Mouse (Mus musculus): Measurements from ENCODE around the gene Tbata. TPM values are rescaled to one million over a fixed set of nuclear protein-coding genes. Genes with fewer than 3 reads are reported as not detected.

The Tbata gene
- polyA plus RNA-seq, 1 experiment from 2014 or later, result not detected

DNA sequence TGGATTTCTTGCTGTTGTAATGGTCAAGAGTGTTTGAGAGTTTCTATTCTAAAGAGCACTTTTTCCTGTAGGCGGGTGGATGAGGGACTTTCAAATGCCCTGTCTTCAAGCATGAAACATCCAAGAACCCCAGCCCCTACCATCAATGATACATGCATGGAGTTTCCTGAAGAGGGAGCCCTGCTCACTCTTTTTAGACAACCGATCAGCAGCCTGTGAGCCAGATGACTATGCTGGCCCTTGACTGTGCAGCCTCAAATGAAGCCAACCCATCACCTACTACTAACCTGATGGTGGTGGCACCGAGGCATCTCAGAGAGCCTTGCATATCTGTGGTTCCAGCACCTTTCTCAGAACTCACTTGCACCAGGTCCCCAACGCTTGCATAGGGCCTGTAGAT, 742 bp downstream of the Tbata start:
- ATAC-seq (replicated peaks; ENCODE audit: insufficient number of reproducible peaks, low FRiP score, low TSS enrichment, low read depth), result no peak
- H3K27ac ChIP-seq (replicated peaks; ENCODE audit: low read depth, low read length), result no peak overlapping the region
- H3K9me3 ChIP-seq (replicated peaks; ENCODE audit: control insufficient read depth, low read length), result no peaks in the 10 kb centered on the region
- H3K4me1 ChIP-seq (ENCODE audit: control insufficient read depth, insufficient read depth, low read length), result no peaks in the 10 kb centered on the region
- DNase-seq (ENCODE audit: low spot score), result no peak
- no peak overlapping the region for H3K4me3 ChIP-seq (ENCODE audit: low read depth, low read length)
- H3K27me3 ChIP-seq (ENCODE audit: control insufficient read depth, insufficient read depth, low read length), result 0 out of 2 replicates have a peak, but pooled peaks cover 5% of the 10 kb centered on the region
- 79% methylated on average over 4 of the region's 4 CpGs for WGBS
- H3K36me3 ChIP-seq (replicated peaks; ENCODE audit: control insufficient read depth, insufficient read depth, low read depth, low read length), result no peaks in the 10 kb centered on the region
- H3K4me2 ChIP-seq (ENCODE audit: low read depth, low read length), result no peak overlapping the region
- H3K9ac ChIP-seq (replicated peaks; ENCODE audit: low read length), result no peak overlapping the region

DNA sequence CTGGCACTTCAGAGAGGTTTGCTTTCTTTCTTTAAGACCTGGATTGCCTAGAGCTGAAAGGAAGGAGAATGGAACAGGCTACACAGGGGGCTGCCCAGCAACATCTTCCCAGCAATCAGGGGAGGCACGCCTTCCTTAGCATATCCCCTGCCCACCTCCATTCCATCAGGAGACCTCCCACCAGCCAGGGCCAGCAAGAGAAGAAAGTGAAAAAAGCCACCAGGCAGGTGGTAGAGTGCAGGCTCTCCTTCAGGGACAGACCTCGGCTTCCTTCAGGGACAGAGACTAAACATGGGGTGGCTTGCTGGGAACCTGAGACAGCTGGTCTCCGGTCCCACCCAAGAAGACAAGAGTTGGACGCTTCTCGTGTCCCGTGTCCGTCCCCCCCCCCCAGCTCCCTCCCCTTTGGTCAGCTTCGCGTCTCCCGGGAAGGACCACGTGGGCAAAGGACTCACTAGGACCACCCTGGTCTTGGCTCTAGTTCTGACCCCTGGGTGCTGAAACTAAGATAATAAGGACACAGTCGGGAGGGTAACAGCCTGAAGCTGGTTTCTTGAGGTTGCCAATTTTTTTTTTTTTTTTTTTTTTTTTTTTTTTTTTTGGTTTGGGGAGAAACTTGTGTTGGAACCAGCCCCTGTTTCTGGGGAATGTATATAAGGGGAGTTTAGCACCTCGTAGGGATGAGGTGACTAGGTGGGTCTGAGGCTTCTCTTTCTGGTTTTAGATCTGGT, 3.1 kb downstream of the Tbata start:
- no peak for ATAC-seq (replicated peaks; ENCODE audit: insufficient number of reproducible peaks, low FRiP score, low TSS enrichment, low read depth)
- Histone ChIP-seq H3K4me3 (ENCODE audit: low read depth, low read length) (no peak overlapping the region), H3K9me3 (replicated peaks; ENCODE audit: control insufficient read depth, low read length) (no peaks in the 10 kb centered on the region), H3K27me3 (ENCODE audit: control insufficient read depth, insufficient read depth, low read length) (0 out of 2 replicates have a peak, but pooled peaks cover 5% of the 10 kb centered on the region), H3K36me3 (replicated peaks; ENCODE audit: control insufficient read depth, insufficient read depth, low read depth, low read length) (no peaks in the 10 kb centered on the region), H3K4me1 (ENCODE audit: control insufficient read depth, insufficient read depth, low read length) (no peaks in the 10 kb centered on the region), H3K27ac (replicated peaks; ENCODE audit: low read depth, low read length) (no peak overlapping the region), H3K4me2 (ENCODE audit: low read depth, low read length) (no peak overlapping the region), H3K9ac (replicated peaks; ENCODE audit: low read length) (no peak overlapping the region)
- no peak for DNase-seq (ENCODE audit: low spot score)
- 38% methylated on average over 12 of the region's 13 CpGs for WGBS

DNA sequence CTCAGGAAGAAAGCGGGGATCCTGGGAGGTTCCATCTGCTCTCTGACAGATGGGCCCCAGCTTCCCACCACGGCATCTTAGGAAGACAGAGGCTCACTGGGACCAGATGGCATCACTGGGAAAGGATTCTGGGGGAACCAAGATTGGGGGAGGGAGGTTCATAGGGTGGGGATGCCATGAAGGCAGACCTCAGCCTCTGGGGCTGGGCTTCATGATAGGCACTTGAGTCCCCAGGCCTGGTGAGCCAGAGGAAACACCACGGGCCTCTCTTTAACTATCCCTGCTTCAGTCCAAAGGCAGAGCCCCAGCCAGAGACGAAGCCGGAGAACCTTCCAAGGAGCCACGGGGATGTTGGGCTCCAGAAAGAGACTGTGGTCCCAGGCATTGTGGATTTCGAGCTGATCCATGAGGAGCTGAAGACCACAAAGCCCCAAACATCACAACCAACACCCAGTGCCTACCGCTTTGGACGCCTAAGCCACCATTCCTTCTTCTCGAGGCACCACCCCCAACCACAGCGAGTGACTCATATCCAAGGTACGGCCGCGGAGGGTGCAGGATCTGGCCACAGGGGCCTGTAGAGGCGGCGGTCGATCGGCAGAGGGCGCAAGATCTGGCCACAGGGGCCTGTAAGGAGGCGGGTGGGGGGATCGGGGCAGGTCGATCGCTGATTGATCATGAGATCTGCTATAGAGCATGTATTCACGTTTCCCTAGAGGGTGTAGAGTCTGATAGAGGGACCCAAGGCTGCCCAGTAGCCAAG, 3.9 kb downstream of the Tbata start:
- no peaks in the 10 kb centered on the region for H3K9me3 ChIP-seq (replicated peaks; ENCODE audit: control insufficient read depth, low read length)
- no peaks in the 10 kb centered on the region for H3K36me3 ChIP-seq (replicated peaks; ENCODE audit: control insufficient read depth, insufficient read depth, low read depth, low read length)
- 13% methylated on average over 24 of the region's 24 CpGs for WGBS
- H3K4me3 ChIP-seq (ENCODE audit: low read depth, low read length), result no peak overlapping the region
- H3K27ac ChIP-seq (replicated peaks; ENCODE audit: low read depth, low read length), result no peak overlapping the region
- no peak overlapping the region for H3K9ac ChIP-seq (replicated peaks; ENCODE audit: low read length)
- ATAC-seq (replicated peaks; ENCODE audit: insufficient number of reproducible peaks, low FRiP score, low TSS enrichment, low read depth) (no peak), DNase-seq (ENCODE audit: low spot score) (peak; percentile 50)
- no peaks in the 10 kb centered on the region for H3K4me1 ChIP-seq (ENCODE audit: control insufficient read depth, insufficient read depth, low read length)
- H3K27me3 ChIP-seq (ENCODE audit: control insufficient read depth, insufficient read depth, low read length), result 0 out of 2 replicates have a peak, but pooled peaks cover 5% of the 10 kb centered on the region
- no peak overlapping the region for H3K4me2 ChIP-seq (ENCODE audit: low read depth, low read length)

DNA sequence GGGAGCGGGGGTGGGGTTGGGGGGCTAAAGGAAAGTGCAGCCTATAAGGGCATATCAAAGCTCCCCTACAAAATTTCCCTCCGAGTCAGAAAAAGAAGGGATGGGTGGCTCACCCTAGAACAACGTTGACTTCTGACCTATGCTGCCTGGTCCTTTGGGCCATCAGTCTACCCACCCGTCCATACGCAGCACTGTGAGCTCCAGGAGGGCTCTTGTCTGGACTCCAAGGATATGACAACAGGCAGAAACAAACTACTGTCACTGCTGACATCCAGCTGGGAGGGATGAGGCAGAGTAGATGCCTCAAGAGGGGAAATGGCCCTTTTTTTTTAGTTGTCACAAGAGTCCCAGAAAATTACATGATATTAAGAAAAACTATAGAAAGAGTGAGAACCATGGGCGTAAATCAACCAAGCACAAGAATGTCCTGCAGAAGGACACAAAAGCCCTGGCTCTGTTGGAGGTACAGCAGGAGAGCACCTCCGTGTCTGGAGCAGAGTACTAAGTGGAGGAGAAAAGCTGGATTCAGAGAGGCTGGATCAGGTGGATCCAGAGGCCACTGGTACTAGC, 4.6 kb downstream of the Tbata start:
- Histone ChIP-seq H3K4me3 (ENCODE audit: low read depth, low read length) (no peak overlapping the region), H3K4me2 (ENCODE audit: low read depth, low read length) (no peak overlapping the region)
- WGBS, result 48% methylated on average over 7 of the region's 7 CpGs

DNA sequence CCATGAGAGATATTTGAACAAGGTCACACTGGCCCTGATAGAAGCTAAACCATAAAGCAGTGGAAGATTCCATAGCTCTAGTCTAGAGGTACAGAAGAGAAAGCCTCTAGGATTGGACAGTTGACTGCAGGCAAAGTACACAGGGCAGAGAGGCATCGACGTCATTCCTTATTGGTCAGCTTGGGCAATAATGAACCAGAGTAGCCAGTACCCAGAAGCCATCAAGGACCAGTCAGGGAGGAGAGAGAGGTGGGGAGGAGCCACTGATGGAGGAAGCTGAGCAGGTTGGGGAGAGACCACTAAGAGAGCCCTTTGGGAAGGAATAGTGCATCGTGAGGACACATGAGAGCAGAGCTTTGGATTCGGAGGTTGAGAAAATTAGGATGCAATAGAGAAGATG, 6.0 kb downstream of the Tbata start:
- Histone ChIP-seq H3K36me3 (replicated peaks; ENCODE audit: control insufficient read depth, insufficient read depth, low read depth, low read length) (no peaks in the 10 kb centered on the region), H3K4me1 (ENCODE audit: control insufficient read depth, insufficient read depth, low read length) (no peaks in the 10 kb centered on the region), H3K9me3 (replicated peaks; ENCODE audit: control insufficient read depth, low read length) (no peaks in the 10 kb centered on the region), H3K9ac (replicated peaks; ENCODE audit: low read length) (no peak overlapping the region), H3K4me3 (ENCODE audit: low read depth, low read length) (no peak overlapping the region), H3K27ac (replicated peaks; ENCODE audit: low read depth, low read length) (no peak overlapping the region), H3K4me2 (ENCODE audit: low read depth, low read length) (no peak overlapping the region), H3K27me3 (ENCODE audit: control insufficient read depth, insufficient read depth, low read length) (0 out of 2 replicates have a peak, but pooled peaks cover 5% of the 10 kb centered on the region)
- DNase-seq (ENCODE audit: low spot score) (no peak), ATAC-seq (replicated peaks; ENCODE audit: insufficient number of reproducible peaks, low FRiP score, low TSS enrichment, low read depth) (no peak)
- WGBS, result 83% methylated on average over 4 of the region's 4 CpGs

More for the DNA sequence above, 4.6 kb downstream of the Tbata start:
- H3K9ac ChIP-seq (replicated peaks; ENCODE audit: low read length), result no peak overlapping the region
- no peak for DNase-seq (ENCODE audit: low spot score)
- no peaks in the 10 kb centered on the region for H3K36me3 ChIP-seq (replicated peaks; ENCODE audit: control insufficient read depth, insufficient read depth, low read depth, low read length)
- no peak overlapping the region for H3K27ac ChIP-seq (replicated peaks; ENCODE audit: low read depth, low read length)
- H3K27me3 ChIP-seq (ENCODE audit: control insufficient read depth, insufficient read depth, low read length), result 0 out of 2 replicates have a peak, but pooled peaks cover 5% of the 10 kb centered on the region
- no peak for ATAC-seq (replicated peaks; ENCODE audit: insufficient number of reproducible peaks, low FRiP score, low TSS enrichment, low read depth)
- H3K9me3 ChIP-seq (replicated peaks; ENCODE audit: control insufficient read depth, low read length), result no peaks in the 10 kb centered on the region
- H3K4me1 ChIP-seq (ENCODE audit: control insufficient read depth, insufficient read depth, low read length), result no peaks in the 10 kb centered on the region

DNA sequence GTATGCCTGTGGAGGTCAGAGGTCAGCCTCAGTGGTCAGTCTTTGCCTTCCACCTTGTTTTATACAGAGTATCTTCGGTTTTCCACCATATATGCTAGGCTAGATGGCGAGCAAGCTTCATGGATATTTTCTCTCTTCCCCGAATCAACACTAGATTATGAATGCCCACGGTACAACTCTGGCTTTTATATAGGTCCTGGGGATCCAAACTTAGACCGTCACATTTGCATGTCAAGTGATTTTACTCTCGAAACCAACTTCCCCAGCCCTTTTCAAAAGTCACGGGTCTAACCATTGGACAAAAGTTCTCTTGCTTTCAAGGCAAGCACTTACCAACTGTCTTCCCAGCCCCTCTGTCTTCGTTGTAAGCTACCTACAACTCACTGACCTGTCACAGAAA, 6.9 kb downstream of the Tbata start:
- ATAC-seq (replicated peaks; ENCODE audit: insufficient number of reproducible peaks, low FRiP score, low TSS enrichment, low read depth) (no peak), DNase-seq (ENCODE audit: low spot score) (no peak)
- Histone ChIP-seq H3K27me3 (ENCODE audit: control insufficient read depth, insufficient read depth, low read length) (0 out of 2 replicates have a peak, but pooled peaks cover 5% of the 10 kb centered on the region), H3K9me3 (replicated peaks; ENCODE audit: control insufficient read depth, low read length) (no peaks in the 10 kb centered on the region), H3K27ac (replicated peaks; ENCODE audit: low read depth, low read length) (no peak overlapping the region), H3K4me3 (ENCODE audit: low read depth, low read length) (no peak overlapping the region), H3K4me1 (ENCODE audit: control insufficient read depth, insufficient read depth, low read length) (no peaks in the 10 kb centered on the region), H3K9ac (replicated peaks; ENCODE audit: low read length) (no peak overlapping the region), H3K4me2 (ENCODE audit: low read depth, low read length) (no peak overlapping the region), H3K36me3 (replicated peaks; ENCODE audit: control insufficient read depth, insufficient read depth, low read depth, low read length) (no peaks in the 10 kb centered on the region)
- WGBS, result 83% methylated on average over 8 of the region's 8 CpGs

DNA sequence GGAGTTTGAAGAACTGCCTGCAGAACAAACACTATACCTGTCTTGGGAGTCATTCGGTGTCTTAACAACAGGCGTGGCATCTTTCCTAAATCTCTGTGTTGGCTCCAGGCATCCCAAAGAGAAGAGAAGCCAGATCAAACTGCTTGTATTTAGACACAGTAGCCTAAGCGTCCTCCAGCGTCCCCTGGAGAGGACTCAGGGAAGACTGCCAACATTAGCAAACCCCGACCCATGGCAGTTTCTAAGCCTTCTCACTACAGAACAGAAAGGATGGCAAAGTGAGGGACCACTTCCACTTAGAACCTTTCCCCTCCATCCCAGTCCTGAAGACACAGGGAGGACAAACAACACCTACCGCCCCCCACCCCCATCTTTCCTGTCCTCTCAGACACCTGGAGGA, 8.2 kb downstream of the Tbata start:
- ATAC-seq (replicated peaks; ENCODE audit: insufficient number of reproducible peaks, low FRiP score, low TSS enrichment, low read depth) (no peak), DNase-seq (ENCODE audit: low spot score) (no peak)
- no peak overlapping the region for H3K9ac ChIP-seq (replicated peaks; ENCODE audit: low read length)
- no peak overlapping the region for H3K27ac ChIP-seq (replicated peaks; ENCODE audit: low read depth, low read length)
- H3K9me3 ChIP-seq (replicated peaks; ENCODE audit: control insufficient read depth, low read length), result no peaks in the 10 kb centered on the region
- no peak overlapping the region for H3K4me3 ChIP-seq (ENCODE audit: low read depth, low read length)
- H3K4me1 ChIP-seq (ENCODE audit: control insufficient read depth, insufficient read depth, low read length), result no peaks in the 10 kb centered on the region
- H3K36me3 ChIP-seq (replicated peaks; ENCODE audit: control insufficient read depth, insufficient read depth, low read depth, low read length), result no peaks in the 10 kb centered on the region
- H3K4me2 ChIP-seq (ENCODE audit: low read depth, low read length), result no peak overlapping the region
- 80% methylated on average over 6 of the region's 6 CpGs for WGBS
- 0 out of 2 replicates have a peak, but pooled peaks cover 5% of the 10 kb centered on the region for H3K27me3 ChIP-seq (ENCODE audit: control insufficient read depth, insufficient read depth, low read length)

DNA sequence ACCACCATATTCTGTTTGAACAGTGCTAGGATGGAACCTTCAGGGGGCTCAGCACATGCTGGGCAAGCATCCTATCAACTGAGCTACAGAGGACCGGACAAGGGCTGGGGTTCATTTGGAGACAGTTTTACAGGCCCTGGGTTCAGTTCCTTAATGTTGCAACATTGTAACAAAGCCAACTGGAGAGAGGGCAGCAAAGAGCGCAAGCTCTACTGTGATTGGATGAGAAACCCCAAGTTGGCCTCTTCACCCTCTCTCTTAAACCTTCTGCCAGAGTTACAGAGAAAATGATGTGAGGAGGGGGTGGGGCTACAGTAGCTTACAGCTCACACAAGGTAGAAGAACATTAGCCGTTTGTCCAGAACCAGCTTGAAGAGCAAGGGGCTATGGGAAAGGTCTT, 15.2 kb downstream of the Tbata start:
- no peaks in the 10 kb centered on the region for H3K4me1 ChIP-seq (ENCODE audit: control insufficient read depth, insufficient read depth, low read length)
- ATAC-seq (replicated peaks; ENCODE audit: insufficient number of reproducible peaks, low FRiP score, low TSS enrichment, low read depth), result no peak
- no peak overlapping the region for H3K9ac ChIP-seq (replicated peaks; ENCODE audit: low read length)
- DNase-seq (ENCODE audit: low spot score), result no peak
- 77% methylated on average over 3 of the region's 3 CpGs for WGBS
- H3K27me3 ChIP-seq (ENCODE audit: control insufficient read depth, insufficient read depth, low read length), result no peaks in the 10 kb centered on the region
- no peak overlapping the region for H3K27ac ChIP-seq (replicated peaks; ENCODE audit: low read depth, low read length)
- H3K4me3 ChIP-seq (ENCODE audit: low read depth, low read length), result no peak overlapping the region
- H3K9me3 ChIP-seq (replicated peaks; ENCODE audit: control insufficient read depth, low read length), result no peaks in the 10 kb centered on the region
- H3K4me2 ChIP-seq (ENCODE audit: low read depth, low read length), result no peak overlapping the region
- no peaks in the 10 kb centered on the region for H3K36me3 ChIP-seq (replicated peaks; ENCODE audit: control insufficient read depth, insufficient read depth, low read depth, low read length)

All from embryonic facial prominence, embryonic 11.5 days (tissue).